Mouse (Mus musculus): ENCODE data around the gene Spag4. TPM values are rescaled to one million over a fixed set of nuclear protein-coding genes. Genes with fewer than 3 reads are reported as not detected.
"Not testable (repeated sequence)": the region's sequence is repeated elsewhere in the genome, so short reads cannot be mapped to it uniquely, and the experiment has no call there.

Gene Spag4
- polyA plus RNA-seq, 1 experiment = 8.8 TPM

DNA sequence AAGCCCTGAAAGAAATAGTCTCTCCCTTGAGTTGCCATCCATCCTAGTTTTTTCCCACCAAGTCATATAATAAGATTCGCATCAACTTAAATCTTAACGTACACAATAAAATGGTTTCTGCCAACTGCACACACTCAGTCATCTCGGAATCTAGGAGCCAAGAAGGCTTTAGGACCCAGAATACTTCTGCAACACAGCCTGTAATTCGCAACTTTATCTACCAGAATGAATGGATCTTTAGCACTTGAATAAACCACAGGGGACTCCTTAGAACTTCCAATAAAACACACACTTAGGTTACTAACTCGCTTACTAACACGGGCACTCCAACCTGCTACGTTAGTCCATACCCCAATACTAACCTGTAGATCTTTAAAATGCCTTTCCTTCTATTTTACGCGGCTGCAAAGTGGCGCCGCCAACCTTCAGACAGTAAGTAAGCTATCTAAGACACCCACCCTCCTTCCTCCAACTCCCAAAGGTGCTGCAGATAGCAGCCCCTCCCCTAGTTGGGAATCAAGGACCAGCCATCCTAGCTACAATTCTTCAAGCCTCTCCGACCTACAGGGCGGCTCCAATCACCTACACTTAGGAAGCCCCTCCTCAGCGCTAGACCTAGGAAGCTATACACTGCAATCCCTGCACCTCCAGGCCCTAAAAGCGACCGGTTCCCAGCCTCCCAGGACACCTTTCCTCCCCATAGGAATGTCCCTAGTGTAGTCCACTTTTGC lies 45.8 kb downstream of the Spag4 start:
- DNase-seq (ENCODE audit: low read depth) = peak; percentile 62
- no peak for TF ChIP-seq POLR2A (IDR thresholded peaks at IDR 0.05; ENCODE audit: borderline replicate concordance, extremely low read depth, insufficient read depth, insufficient read length, poor library complexity, severe bottlenecking)
- no peak for TF ChIP-seq CTCF (IDR thresholded peaks at IDR 0.05; ENCODE audit: borderline replicate concordance, extremely low read depth, insufficient read depth, insufficient read length)

- DNase-seq (ENCODE audit: low read depth) = peak; percentile 96
Measured at GRCm38 (mm10) chr2:156111358-156112079, 46.5 kb downstream of the Spag4 start, which contains the start of the genes Cpne1 and Rbm12. TSS of gene Cpne1 (minus strand) at chr2:156111965. TSS of gene Rbm12 (minus strand) at chr2:156111978.

GRCm38 (mm10) chr2:156112080-156112423 lies 47.1 kb downstream of the Spag4 start:
- not testable (repeated sequence) for DNase-seq (ENCODE audit: low read depth)

More at GRCm38 (mm10) chr2:156111358-156112079, 46.5 kb downstream of the Spag4 start, which contains the start of the genes Cpne1 and Rbm12:
- TF ChIP-seq POLR2A (IDR thresholded peaks at IDR 0.05; ENCODE audit: borderline replicate concordance, extremely low read depth, insufficient read depth, insufficient read length, poor library complexity, severe bottlenecking) = peak; percentile 79
- TF ChIP-seq CTCF (IDR thresholded peaks at IDR 0.05; ENCODE audit: borderline replicate concordance, extremely low read depth, insufficient read depth, insufficient read length) = no peak

DNA sequence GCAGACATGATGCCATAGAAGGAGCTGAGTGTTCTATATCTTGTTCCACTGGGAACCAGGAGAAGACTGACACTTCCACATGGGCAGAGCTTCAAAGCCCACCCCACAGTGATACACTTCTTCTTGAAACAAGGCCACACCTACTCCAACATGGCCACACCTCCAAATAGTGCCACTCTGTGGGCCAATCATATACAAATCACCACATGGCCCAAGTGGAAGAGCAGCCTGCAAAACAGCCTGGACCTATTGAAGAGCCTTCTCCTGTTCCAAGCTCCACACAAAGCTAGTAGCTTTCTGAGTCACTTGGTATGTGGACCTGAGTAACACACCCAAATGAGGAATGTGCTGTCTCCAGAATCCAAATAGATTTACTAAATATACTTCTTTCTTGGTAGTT lies 54.6 kb downstream of the Spag4 start:
- TF ChIP-seq CTCF (IDR thresholded peaks at IDR 0.05; ENCODE audit: borderline replicate concordance, extremely low read depth, insufficient read depth, insufficient read length) (no peak), POLR2A (IDR thresholded peaks at IDR 0.05; ENCODE audit: borderline replicate concordance, extremely low read depth, insufficient read depth, insufficient read length, poor library complexity, severe bottlenecking) (no peak)
- DNase-seq (ENCODE audit: low read depth) = no peak

Other genes starting within 250 kb of the Spag4 start
- 21.5 and 26.5 TPM in 2 replicates for gene BC029722, start 245.7 kb upstream of the Spag4 start, polyA plus RNA-seq (2012; rRNA removed)
- gene Eif6, start 238.2 kb upstream of the Spag4 start, polyA plus RNA-seq (2012; rRNA removed) = 88.8 and 100.0 TPM in 2 replicates
- gene Fam83c, start 230.3 kb upstream of the Spag4 start, polyA plus RNA-seq (2012; rRNA removed) = 0.04 TPM in 2 replicates
- gene Uqcc1, start 134.9 kb upstream of the Spag4 start, polyA plus RNA-seq (2012; rRNA removed) = 40.4 and 44.9 TPM in 2 replicates
- gene Gm15557, start 124.4 kb upstream of the Spag4 start, polyA plus RNA-seq (2012; rRNA removed) = not detected in 2 replicates
- gene Gdf5, start 119.8 kb upstream of the Spag4 start, polyA plus RNA-seq (2012; rRNA removed) = 1.4 and 1.7 TPM in 2 replicates
- gene Cep250, start 108.7 kb upstream of the Spag4 start, polyA plus RNA-seq (2012; rRNA removed) = 16.0 and 23.7 TPM in 2 replicates
- gene 6430550D23Rik, start 57.2 kb upstream of the Spag4 start, polyA plus RNA-seq (2012; rRNA removed) = 3.0 and 5.9 TPM in 2 replicates
- gene Ergic3, start 57.1 kb upstream of the Spag4 start, polyA plus RNA-seq (2012; rRNA removed) = 418 and 463 TPM in 2 replicates
- gene Fer1l4, start 12.2 kb upstream of the Spag4 start, polyA plus RNA-seq (2012; rRNA removed) = 0.06 and 0.07 TPM in 2 replicates
- gene Cpne1, start 46.8 kb downstream of the Spag4 start, polyA plus RNA-seq (2012; rRNA removed) = 78.8 and 96.1 TPM in 2 replicates
- 25.9 and 36.7 TPM in 2 replicates for gene Rbm12, start 46.8 kb downstream of the Spag4 start, polyA plus RNA-seq (2012; rRNA removed)
- gene Gm28036, start 61.9 kb downstream of the Spag4 start, polyA plus RNA-seq (2012; rRNA removed) = 13.2 and 13.9 TPM in 2 replicates
- 307 and 437 TPM in 2 replicates for gene Romo1, start 78.9 kb downstream of the Spag4 start, polyA plus RNA-seq (2012; rRNA removed)
- gene Nfs1, start 79.0 kb downstream of the Spag4 start, polyA plus RNA-seq (2012; rRNA removed) = 28.5 and 37.2 TPM in 2 replicates
- gene Rbm39, start 115.1 kb downstream of the Spag4 start, polyA plus RNA-seq (2012; rRNA removed) = 133 and 188 TPM in 2 replicates
- gene Phf20, start 131.3 kb downstream of the Spag4 start, polyA plus RNA-seq (2012; rRNA removed) = 28.8 and 31.4 TPM in 2 replicates
- gene Cnbd2, start 247.1 kb downstream of the Spag4 start, polyA plus RNA-seq (2012; rRNA removed) = 3.0 and 4.1 TPM in 2 replicates
- 117 and 173 TPM in 2 replicates for gene Scand1, start 247.5 kb downstream of the Spag4 start, polyA plus RNA-seq (2012; rRNA removed)

Measured in brain, embryonic 14.5 days (tissue).